Mouse (Mus musculus) small intestine, adult 2 months (tissue): ENCODE measurements at regions not wholly inside any gene's neighbourhood (a gene's known extent, or its start where the extent isn't known, plus 50 kb on each side); places are given as distances from the start of the nearest gene placed in this dataset.

ENCODE experiments used
- CTCF ChIP-seq: fragments of 200-500 bp; IDR thresholded peaks from 2 replicates; pipeline ENCODE4 v1.5.1; 2012; ENCODE audit warnings: low read depth, mild to moderate bottlenecking, control low read depth, inconsistent platforms, low read length, moderate library complexity, mixed read lengths; ENCODE audit not compliant: insufficient replicate concordance, insufficient read length; ENCODE audit errors: extremely low read depth
- POLR2A ChIP-seq: fragments of 200-500 bp; IDR thresholded peaks from 2 replicates; pipeline ENCODE4 v1.6.1; 2012; ENCODE audit warnings: low read depth, mild to moderate bottlenecking, control low read depth, inconsistent platforms, low read length, moderate library complexity

- TF ChIP-seq CTCF = no peak
- TF ChIP-seq POLR2A = no peak
Observed at GRCm38 (mm10) chr10:117530859-117531602, 98.3 kb upstream of the Cpm start.
